Mouse (Mus musculus): ENCODE data around the gene Sepsecs. TPM values are rescaled to one million over a fixed set of nuclear protein-coding genes. Genes with fewer than 3 reads are reported as not detected.

The Sepsecs gene
- total and polyA plus RNA-seq, 2 experiments from 2014 or later = 4.7 to 7.7 TPM

DNA sequence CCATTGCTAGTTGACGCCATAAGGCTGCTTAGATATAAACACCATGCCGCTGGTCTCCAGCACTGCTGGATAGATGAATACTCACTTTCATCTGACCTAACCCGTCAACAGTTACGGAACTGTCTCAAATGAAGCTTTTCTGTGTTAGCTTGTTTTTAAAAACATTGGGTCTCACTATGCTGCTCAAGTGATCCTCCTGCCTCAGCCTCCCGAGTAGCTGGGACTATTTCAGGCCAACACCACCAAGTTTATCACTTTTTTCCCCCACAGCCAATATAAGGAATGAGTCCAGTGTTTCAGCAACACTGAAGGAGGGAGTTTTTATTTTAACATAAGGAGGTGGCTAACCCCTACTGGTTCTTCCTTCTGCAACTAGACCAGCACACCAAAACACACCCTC, 14.5 kb downstream of the Sepsecs start:
- Histone ChIP-seq H3K9me3 (ENCODE audit: low read length) (no peaks in the 10 kb centered on the region), H3K9ac (replicated peaks; ENCODE audit: low read length, poor library complexity, severe bottlenecking) (no peak overlapping the region), H3K36me3 (ENCODE audit: insufficient read depth, low read length) (peaks cover 6% of the 10 kb centered on the region; the same call in 1 of the 2 replicates), H3K4me2 (ENCODE audit: low read depth, low read length, poor library complexity, severe bottlenecking) (no peak overlapping the region), H3K4me3 (ENCODE audit: low read depth, low read length) (no peak overlapping the region), H3K4me1 (ENCODE audit: insufficient read depth, low read length) (no peaks in the 10 kb centered on the region), H3K27ac (ENCODE audit: low read depth, low read length) (no peak overlapping the region), H3K27me3 (ENCODE audit: insufficient read depth, low read length) (no peaks in the 10 kb centered on the region)
- no peak for DNase-seq (ENCODE audit: low spot score)
- WGBS = 97% methylated on average over 5 of the region's 5 CpGs
- no peak for TF ChIP-seq CTCF (IDR thresholded peaks at IDR 0.05)
- no peak for ATAC-seq (ENCODE audit: low FRiP score)

DNA sequence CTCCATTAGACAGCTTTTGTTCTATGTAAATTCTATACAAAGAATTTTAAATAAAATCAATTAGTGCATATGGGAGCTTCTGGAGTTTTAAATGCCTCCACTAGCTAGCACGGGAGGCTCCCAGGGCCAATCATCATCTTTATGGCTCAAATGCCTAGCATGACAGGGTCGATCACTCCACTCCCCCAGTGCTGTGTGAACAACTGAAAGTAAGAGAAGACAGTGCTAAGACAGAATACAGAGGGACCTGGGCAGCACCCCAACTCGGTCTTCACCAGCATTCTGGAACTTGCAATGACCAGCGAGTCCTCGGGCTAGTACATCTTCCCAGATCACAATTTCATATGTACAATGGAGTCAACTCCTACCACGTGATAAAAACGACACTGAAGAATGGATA, 16.9 kb downstream of the Sepsecs start:
- H3K4me1 ChIP-seq (ENCODE audit: insufficient read depth, low read length) = no peaks in the 10 kb centered on the region
- H3K4me2 ChIP-seq (ENCODE audit: low read depth, low read length, poor library complexity, severe bottlenecking) = no peak overlapping the region
- no peaks in the 10 kb centered on the region for H3K9me3 ChIP-seq (ENCODE audit: low read length)
- TF ChIP-seq CTCF (IDR thresholded peaks at IDR 0.05) = no peak
- ATAC-seq (ENCODE audit: low FRiP score) (no peak), DNase-seq (ENCODE audit: low spot score) (no peak)
- peaks cover 2% of the 10 kb centered on the region; the same call in 1 of the 2 replicates for H3K36me3 ChIP-seq (ENCODE audit: insufficient read depth, low read length)
- H3K4me3 ChIP-seq (ENCODE audit: low read depth, low read length) = no peak overlapping the region
- no peak overlapping the region for H3K9ac ChIP-seq (replicated peaks; ENCODE audit: low read length, poor library complexity, severe bottlenecking)
- 92% methylated on average over 7 of the region's 7 CpGs for WGBS
- H3K27me3 ChIP-seq (ENCODE audit: insufficient read depth, low read length) = no peaks in the 10 kb centered on the region
- no peak overlapping the region for H3K27ac ChIP-seq (ENCODE audit: low read depth, low read length)

DNA sequence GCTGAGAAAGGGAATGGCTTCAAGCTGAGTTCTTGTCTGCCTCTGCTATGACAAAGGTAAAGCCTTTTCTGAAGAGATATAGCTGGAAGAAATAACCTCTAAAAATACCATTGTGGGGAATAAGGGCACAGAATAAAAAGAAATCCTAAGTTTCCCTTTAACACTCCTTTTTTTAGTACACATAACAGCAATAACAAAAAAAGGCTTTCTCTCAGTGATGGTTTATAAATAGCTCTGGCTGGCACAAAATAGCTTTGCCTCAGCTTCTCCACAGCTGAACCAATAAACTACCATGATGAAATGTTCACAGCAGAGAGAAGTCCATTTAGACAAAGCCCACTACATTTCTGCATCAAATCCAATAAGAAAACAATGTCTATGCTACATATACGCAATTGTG, 17.4 kb downstream of the Sepsecs start:
- Histone ChIP-seq H3K4me3 (ENCODE audit: low read depth, low read length) (no peak overlapping the region), H3K27me3 (ENCODE audit: insufficient read depth, low read length) (no peaks in the 10 kb centered on the region), H3K9ac (replicated peaks; ENCODE audit: low read length, poor library complexity, severe bottlenecking) (no peak overlapping the region), H3K36me3 (ENCODE audit: insufficient read depth, low read length) (peaks cover 3% of the 10 kb centered on the region; the same call in 1 of the 2 replicates), H3K4me1 (ENCODE audit: insufficient read depth, low read length) (no peaks in the 10 kb centered on the region), H3K4me2 (ENCODE audit: low read depth, low read length, poor library complexity, severe bottlenecking) (no peak overlapping the region), H3K9me3 (ENCODE audit: low read length) (no peaks in the 10 kb centered on the region), H3K27ac (ENCODE audit: low read depth, low read length) (no peak overlapping the region)
- WGBS = 94% methylated on average over 1 of the region's 1 CpGs
- no peak for ATAC-seq (ENCODE audit: low FRiP score)
- no peak for TF ChIP-seq CTCF (IDR thresholded peaks at IDR 0.05)
- no peak for DNase-seq (ENCODE audit: low spot score)

DNA sequence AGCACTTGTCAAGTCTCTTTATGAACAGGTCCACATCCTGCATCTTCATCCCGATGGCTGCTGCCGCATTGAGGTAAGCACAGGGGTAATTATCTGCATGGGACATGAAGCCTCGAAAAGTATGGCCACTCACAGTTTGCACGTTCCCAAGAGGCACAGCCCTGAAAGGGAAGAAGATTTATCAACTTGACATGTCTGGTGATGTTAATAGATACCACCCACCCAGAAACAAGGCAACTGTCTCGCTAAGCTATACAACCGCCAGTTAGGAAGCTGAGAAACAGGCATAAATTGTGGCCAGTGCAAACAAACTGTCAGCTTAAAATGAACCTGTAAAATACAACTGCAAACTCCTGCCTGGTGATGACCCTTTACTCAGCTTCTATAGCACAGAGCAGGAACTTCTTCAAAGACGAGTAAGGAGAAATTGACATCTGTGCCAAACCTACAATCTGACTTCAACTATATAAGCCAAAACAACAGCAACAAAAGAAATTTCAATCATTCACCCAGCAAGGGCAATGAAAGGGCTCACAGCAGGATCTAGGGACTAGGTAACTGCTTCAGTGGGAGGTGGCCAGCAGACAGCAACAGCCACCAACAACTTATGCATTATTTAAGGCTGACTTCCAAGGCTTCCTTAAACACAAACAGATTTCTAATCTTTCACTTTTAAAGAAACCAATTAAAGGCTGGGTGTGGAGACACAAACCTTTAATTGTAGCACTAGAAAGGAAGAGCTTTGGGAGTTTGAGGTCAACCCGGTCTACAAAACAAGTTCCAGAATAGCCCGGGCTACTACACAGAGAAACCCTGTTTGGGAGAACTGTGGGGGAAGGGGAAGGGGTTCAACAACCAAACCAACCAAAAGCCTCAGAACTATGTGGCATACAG, 25.3 kb downstream of the Sepsecs start:
- H3K4me2 ChIP-seq (ENCODE audit: low read depth, low read length, poor library complexity, severe bottlenecking) = no peak overlapping the region
- H3K4me1 ChIP-seq (ENCODE audit: insufficient read depth, low read length) = no peaks in the 10 kb centered on the region
- TF ChIP-seq CTCF (IDR thresholded peaks at IDR 0.05) = no peak
- DNase-seq (ENCODE audit: low spot score) (no peak), ATAC-seq (ENCODE audit: low FRiP score) (no peak)
- H3K27me3 ChIP-seq (ENCODE audit: insufficient read depth, low read length) = no peaks in the 10 kb centered on the region
- H3K36me3 ChIP-seq (ENCODE audit: insufficient read depth, low read length) = peaks cover 23% of the 10 kb centered on the region; the same call in 1 of the 2 replicates
- no peak overlapping the region for H3K4me3 ChIP-seq (ENCODE audit: low read depth, low read length)
- no peak overlapping the region for H3K27ac ChIP-seq (ENCODE audit: low read depth, low read length)
- H3K9me3 ChIP-seq (ENCODE audit: low read length) = no peaks in the 10 kb centered on the region
- 72% methylated on average over 9 of the region's 9 CpGs for WGBS
- no peak overlapping the region for H3K9ac ChIP-seq (replicated peaks; ENCODE audit: low read length, poor library complexity, severe bottlenecking)

DNA sequence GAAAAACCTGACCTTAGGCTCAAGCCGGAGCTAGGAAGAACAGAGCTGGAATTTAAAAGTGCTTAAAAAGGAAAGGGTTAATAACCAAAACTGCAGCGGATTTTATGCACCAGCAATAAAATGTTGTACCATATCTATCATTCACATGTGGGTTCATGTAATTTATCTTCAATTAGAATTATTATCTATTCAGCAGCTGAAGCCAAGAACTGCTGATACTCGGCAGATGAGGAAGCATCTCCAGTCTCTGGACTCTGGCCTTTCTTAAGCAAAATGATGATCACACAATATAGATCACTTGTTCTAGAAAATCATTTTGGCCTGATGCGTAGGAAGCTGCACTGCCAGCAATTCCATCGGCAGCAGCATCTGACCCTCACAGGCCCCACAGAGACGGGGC, 27.8 kb downstream of the Sepsecs start:
- no peaks in the 10 kb centered on the region for H3K4me1 ChIP-seq (ENCODE audit: insufficient read depth, low read length)
- H3K4me2 ChIP-seq (ENCODE audit: low read depth, low read length, poor library complexity, severe bottlenecking) = no peak overlapping the region
- H3K9me3 ChIP-seq (ENCODE audit: low read length) = no peaks in the 10 kb centered on the region
- H3K27ac ChIP-seq (ENCODE audit: low read depth, low read length) = no peak overlapping the region
- H3K27me3 ChIP-seq (ENCODE audit: insufficient read depth, low read length) = no peaks in the 10 kb centered on the region
- no peak overlapping the region for H3K4me3 ChIP-seq (ENCODE audit: low read depth, low read length)
- no peak overlapping the region for H3K9ac ChIP-seq (replicated peaks; ENCODE audit: low read length, poor library complexity, severe bottlenecking)
- 90% methylated on average over 6 of the region's 6 CpGs for WGBS
- no peak for DNase-seq (ENCODE audit: low spot score)
- H3K36me3 ChIP-seq (ENCODE audit: insufficient read depth, low read length) = peaks cover 19% of the 10 kb centered on the region; the same call in 1 of the 2 replicates
- TF ChIP-seq CTCF (IDR thresholded peaks at IDR 0.05) = no peak
- no peak for ATAC-seq (ENCODE audit: low FRiP score)

DNA sequence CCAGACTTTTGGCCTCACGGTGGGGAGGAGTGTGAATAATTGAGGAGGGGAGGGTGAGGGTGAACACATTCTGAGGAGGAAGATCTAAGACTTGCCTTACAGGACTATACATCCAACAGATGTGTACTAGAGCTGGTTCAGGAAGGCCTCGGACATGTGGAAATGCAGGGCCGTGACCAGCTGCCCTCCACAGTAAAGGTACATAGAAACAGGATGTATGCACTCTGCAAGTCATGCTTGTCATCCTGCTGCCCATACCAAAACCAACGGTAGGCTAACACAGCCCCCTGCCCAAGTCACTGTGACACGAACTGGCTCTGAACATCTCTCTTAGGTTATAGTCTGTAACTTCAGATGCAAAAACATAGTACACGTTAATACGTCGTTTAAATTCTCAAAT, 30.6 kb downstream of the Sepsecs start:
- H3K9me3 ChIP-seq (ENCODE audit: low read length) = no peaks in the 10 kb centered on the region
- no peaks in the 10 kb centered on the region for H3K27me3 ChIP-seq (ENCODE audit: insufficient read depth, low read length)
- no peak overlapping the region for H3K9ac ChIP-seq (replicated peaks; ENCODE audit: low read length, poor library complexity, severe bottlenecking)
- peaks cover 9% of the 10 kb centered on the region; the same call in 1 of the 2 replicates for H3K36me3 ChIP-seq (ENCODE audit: insufficient read depth, low read length)
- no peak for ATAC-seq (ENCODE audit: low FRiP score)
- no peak overlapping the region for H3K27ac ChIP-seq (ENCODE audit: low read depth, low read length)
- DNase-seq (ENCODE audit: low spot score) = no peak
- TF ChIP-seq CTCF (IDR thresholded peaks at IDR 0.05) = no peak
- 85% methylated on average over 8 of the region's 8 CpGs for WGBS
- no peaks in the 10 kb centered on the region for H3K4me1 ChIP-seq (ENCODE audit: insufficient read depth, low read length)
- H3K4me2 ChIP-seq (ENCODE audit: low read depth, low read length, poor library complexity, severe bottlenecking) = no peak overlapping the region
- no peak overlapping the region for H3K4me3 ChIP-seq (ENCODE audit: low read depth, low read length)

Data from midbrain, postnatal 0 days (tissue).